Mouse (Mus musculus) bone marrow macrophage, adult 2 months (primary cell): ENCODE measurements at regions not wholly inside any gene's neighbourhood (a gene's known extent, or its start where the extent isn't known, plus 50 kb on each side); places are given as distances from the start of the nearest gene placed in this dataset.

ENCODE experiments used
- CTCF ChIP-seq: IDR thresholded peaks from 2 replicates; pipeline ENCODE4 v1.5.1; 2012; ENCODE audit warnings: low read depth, mild to moderate bottlenecking, low read length, moderate library complexity
- POLR2A ChIP-seq: IDR thresholded peaks from 2 replicates; pipeline ENCODE4 v1.6.1; 2012; ENCODE audit warnings: mild to moderate bottlenecking, low read depth, low read length, borderline replicate concordance

DNA sequence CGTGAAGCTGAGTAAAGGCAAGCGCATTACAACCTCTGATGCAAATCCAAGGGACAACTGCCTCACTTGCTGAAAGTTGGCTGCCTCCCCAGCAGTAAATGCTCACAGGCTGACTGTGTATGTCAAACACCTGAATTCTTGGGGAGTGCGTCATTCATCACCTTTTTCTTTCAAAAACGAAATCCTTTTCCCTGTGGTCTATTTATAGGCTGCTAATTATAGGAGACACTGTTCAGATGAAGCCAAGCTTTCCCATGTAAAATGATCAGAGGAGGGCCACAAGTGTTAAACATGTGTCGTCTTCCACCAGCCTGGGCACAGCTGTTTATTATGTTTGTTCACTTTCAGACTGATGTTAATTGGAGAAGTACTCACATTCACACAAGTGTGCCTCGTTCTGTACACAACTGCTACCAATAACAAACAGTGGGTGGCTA is 450.6 kb downstream of the Gm11232 start:
- TF ChIP-seq CTCF: no peak
- TF ChIP-seq POLR2A: no peak
